Mouse (Mus musculus) heart, embryonic 12.5 days (tissue): ENCODE data around the gene Gga3. TPM values are rescaled to one million over a fixed set of nuclear protein-coding genes. Genes with fewer than 3 reads are reported as not detected.

Source experiments
- ATAC-seq: fragments of 200-750 bp; cut with Nextera tagmentation; 2 replicates; pipeline ENCODE4 v1.8.0; 2017; ENCODE audit warnings: moderate TSS enrichment, moderate library complexity; ENCODE audit not compliant: insufficient number of reproducible peaks, low FRiP score
- H3K27ac ChIP-seq: fragments of 300-500 bp; sonication (generic); 2 replicates; pipeline ENCODE4 v1.5.1; 2016; ENCODE audit warnings: mild to moderate bottlenecking, moderate library complexity; ENCODE audit not compliant: poor library complexity, severe bottlenecking
- H3K27me3 ChIP-seq: fragments of 300-500 bp; sonication (generic); replicated peaks from 2 replicates; pipeline ENCODE4 v1.6.1; 2016; ENCODE audit warnings: mild to moderate bottlenecking, moderate library complexity
- H3K36me3 ChIP-seq: fragments of 300-500 bp; sonication (generic); 2 replicates; pipeline ENCODE4 v1.6.1; 2016; ENCODE audit warnings: mild to moderate bottlenecking, moderate library complexity
- H3K4me1 ChIP-seq: fragments of 300-500 bp; sonication (generic); replicated peaks from 2 replicates; pipeline ENCODE4 v1.6.1; 2016; ENCODE audit warnings: mild to moderate bottlenecking
- H3K4me2 ChIP-seq: fragments of 300-500 bp; sonication (generic); 2 replicates; pipeline ENCODE4 v1.6.1; 2016; ENCODE audit warnings: mild to moderate bottlenecking, moderate library complexity
- H3K4me3 ChIP-seq: fragments of 300-500 bp; sonication (generic); 2 replicates; pipeline ENCODE4 v1.5.1; 2016; ENCODE audit warnings: mild to moderate bottlenecking
- H3K9ac ChIP-seq: fragments of 300-500 bp; sonication (generic); 2 replicates; pipeline ENCODE4 v1.6.1; 2016; ENCODE audit warnings: mild to moderate bottlenecking, moderate library complexity
- H3K9me3 ChIP-seq: fragments of 300-500 bp; sonication (generic); replicated peaks from 2 replicates; pipeline ENCODE4 v1.6.1; 2016; ENCODE audit warnings: mild to moderate bottlenecking, moderate library complexity
- WGBS: fragments of 180-500 bp; shearing (Covaris S2); methylation state at CpG from one replicate; pipeline ENCODE4 v1.1.7; 2016; 5-methylcytosine and 5-hydroxymethylcytosine counted together
- polyA plus RNA-seq: library from polyadenylated mRNA; unstranded; fragments of >200 nt; fragmentation: Nextera tagmentation; extraction: Ambion mirVana; gene quantifications from 2 replicates; pipeline ENCODE4 v1.2.1, GENCODE M21; 2016

The Gga3 gene
- polyA plus RNA-seq, 1 experiment from 2014 or later, result 21.9 TPM

GRCm38 (mm10) chr11:115587984-115588383 lies 15.9 kb downstream of the Gga3 start:
- Histone ChIP-seq H3K4me2 (no peak overlapping the region), H3K9me3 (no peaks in the 10 kb centered on the region), H3K9ac (no peak overlapping the region), H3K4me1 (no peaks in the 10 kb centered on the region), H3K4me3 (no peak overlapping the region), H3K36me3 (peaks cover 94% of the 10 kb centered on the region), H3K27me3 (no peaks in the 10 kb centered on the region), H3K27ac (no peak overlapping the region)
- 86% methylated on average over 9 of the region's 9 CpGs for WGBS
- no peak for ATAC-seq

GRCm38 (mm10) chr11:115586403-115586802 lies 17.4 kb downstream of the Gga3 start:
- no peaks in the 10 kb centered on the region for H3K4me1 ChIP-seq

GRCm38 (mm10) chr11:115585573-115586100 lies 18.2 kb downstream of the Gga3 start:
- WGBS, result 90% methylated on average over 7 of the region's 7 CpGs
- ATAC-seq, result no peak
- H3K4me1 ChIP-seq, result no peaks in the 10 kb centered on the region
- no peaks in the 10 kb centered on the region for H3K9me3 ChIP-seq
- no peak overlapping the region for H3K4me3 ChIP-seq
- peaks cover 96% of the 10 kb centered on the region for H3K36me3 ChIP-seq
- no peak overlapping the region for H3K4me2 ChIP-seq
- no peak overlapping the region for H3K9ac ChIP-seq
- H3K27ac ChIP-seq, result no peak overlapping the region
- no peaks in the 10 kb centered on the region for H3K27me3 ChIP-seq

More at GRCm38 (mm10) chr11:115586403-115586802, 17.4 kb downstream of the Gga3 start:
- no peak for ATAC-seq
- Histone ChIP-seq H3K9ac (no peak overlapping the region), H3K27ac (no peak overlapping the region), H3K4me3 (no peak overlapping the region), H3K27me3 (no peaks in the 10 kb centered on the region), H3K4me2 (no peak overlapping the region), H3K36me3 (peaks cover 96% of the 10 kb centered on the region), H3K9me3 (no peaks in the 10 kb centered on the region)
- 88% methylated on average over 9 of the region's 9 CpGs for WGBS

DNA sequence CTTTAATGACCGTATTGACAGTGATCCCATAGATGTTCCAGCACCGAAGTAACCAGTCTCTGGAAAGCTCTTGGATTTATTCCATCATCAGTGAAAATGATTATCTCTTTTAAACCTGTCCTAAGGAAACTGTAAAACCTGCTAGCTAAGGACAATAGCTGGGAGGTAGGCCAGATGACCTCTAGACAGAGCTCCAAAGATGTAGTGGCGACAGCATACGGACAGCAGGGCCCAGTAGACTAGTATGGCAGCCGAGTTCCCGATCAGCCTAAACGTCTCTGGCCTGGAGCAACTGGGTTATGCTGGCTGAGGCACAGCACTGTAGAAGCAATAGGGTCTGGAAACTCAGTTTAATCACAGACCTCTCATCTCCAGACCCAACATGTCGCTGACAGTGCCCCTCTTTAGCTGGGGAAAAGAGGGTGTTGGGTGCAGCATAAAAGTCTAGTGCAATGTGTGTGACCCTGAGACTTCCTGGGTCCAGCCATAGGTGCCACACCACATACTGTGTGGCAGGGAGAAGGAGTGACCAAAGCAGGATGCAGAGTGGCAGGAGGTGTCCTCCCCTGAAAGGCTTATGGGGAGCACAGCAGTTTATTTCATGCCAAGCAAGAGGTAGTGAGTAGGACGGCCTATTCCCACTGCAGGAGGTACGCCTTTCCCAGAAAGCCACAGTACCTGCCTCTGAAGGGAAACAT lies 19.3 kb downstream of the Gga3 start:
- Histone ChIP-seq H3K4me3 (no peak overlapping the region), H3K36me3 (peaks cover 94% of the 10 kb centered on the region), H3K9me3 (no peaks in the 10 kb centered on the region), H3K4me2 (no peak overlapping the region), H3K27me3 (no peaks in the 10 kb centered on the region), H3K4me1 (no peaks in the 10 kb centered on the region), H3K9ac (no peak overlapping the region), H3K27ac (no peak overlapping the region)
- 85% methylated on average over 10 of the region's 10 CpGs for whole genome bisulfite sequencing
- ATAC-seq, result no peak

DNA sequence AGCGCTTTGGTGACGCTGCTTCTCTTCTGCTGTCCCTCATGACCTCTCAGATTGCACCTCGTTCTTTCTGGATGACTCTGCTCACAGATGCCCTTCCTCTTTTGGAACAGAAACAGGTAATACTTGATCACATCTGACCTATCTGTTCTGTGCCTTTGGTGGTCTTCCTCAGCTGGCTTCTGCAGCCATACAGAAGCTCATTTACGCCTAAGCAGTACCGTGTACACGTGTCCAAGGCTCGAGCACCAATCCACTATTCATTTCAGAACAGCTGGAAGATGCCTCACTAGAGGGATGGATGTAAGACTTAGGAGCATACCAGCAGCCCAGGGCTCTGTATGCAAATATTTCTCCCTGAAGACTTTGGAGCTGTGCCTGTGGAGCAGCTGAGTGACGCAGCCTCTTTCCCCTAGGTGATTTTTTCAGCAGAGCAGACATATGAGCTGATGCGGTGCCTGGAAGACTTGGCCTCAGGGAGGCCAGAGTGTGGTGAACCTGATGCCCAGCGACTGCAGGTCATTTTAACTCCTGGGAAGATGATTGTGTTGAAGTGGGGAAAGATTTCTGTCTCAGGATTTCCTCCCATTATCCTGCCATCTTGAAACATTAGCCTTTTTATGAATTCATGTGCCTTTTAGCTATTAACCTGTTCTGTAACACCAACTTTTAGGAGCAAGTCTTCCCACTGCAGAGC lies 20.8 kb downstream of the Gga3 start:
- Histone ChIP-seq H3K4me1 (no peaks in the 10 kb centered on the region), H3K9ac (no peak overlapping the region), H3K36me3 (peaks cover 98% of the 10 kb centered on the region), H3K9me3 (no peaks in the 10 kb centered on the region), H3K4me3 (no peak overlapping the region), H3K27me3 (no peaks in the 10 kb centered on the region), H3K4me2 (no peak overlapping the region), H3K27ac (no peak overlapping the region)
- 82% methylated on average over 10 of the region's 10 CpGs for WGBS
- ATAC-seq, result no peak

GRCm38 (mm10) chr11:115579080-115579479 lies 24.8 kb downstream of the Gga3 start:
- no peak overlapping the region for H3K4me3 ChIP-seq
- peaks cover 76% of the 10 kb centered on the region for H3K36me3 ChIP-seq
- no peaks in the 10 kb centered on the region for H3K9me3 ChIP-seq
- no peak overlapping the region for H3K4me2 ChIP-seq
- ATAC-seq, result no peak
- H3K27ac ChIP-seq, result no peak overlapping the region
- H3K4me1 ChIP-seq, result no peaks in the 10 kb centered on the region
- no peak overlapping the region for H3K9ac ChIP-seq
- H3K27me3 ChIP-seq, result no peaks in the 10 kb centered on the region

GRCm38 (mm10) chr11:115564961-115565360 lies 38.9 kb downstream of the Gga3 start:
- Histone ChIP-seq H3K4me2 (peak overlapping the region; percentile 82), H3K9me3 (no peaks in the 10 kb centered on the region), H3K4me1 (peaks cover 9% of the 10 kb centered on the region), H3K27ac (no peak overlapping the region), H3K9ac (peak overlapping the region; percentile 80), H3K4me3 (peak overlapping the region; percentile 90), H3K36me3 (peaks cover 43% of the 10 kb centered on the region), H3K27me3 (no peaks in the 10 kb centered on the region)
- WGBS, result 17% methylated on average over 7 of the region's 7 CpGs
- no peak for ATAC-seq

DNA sequence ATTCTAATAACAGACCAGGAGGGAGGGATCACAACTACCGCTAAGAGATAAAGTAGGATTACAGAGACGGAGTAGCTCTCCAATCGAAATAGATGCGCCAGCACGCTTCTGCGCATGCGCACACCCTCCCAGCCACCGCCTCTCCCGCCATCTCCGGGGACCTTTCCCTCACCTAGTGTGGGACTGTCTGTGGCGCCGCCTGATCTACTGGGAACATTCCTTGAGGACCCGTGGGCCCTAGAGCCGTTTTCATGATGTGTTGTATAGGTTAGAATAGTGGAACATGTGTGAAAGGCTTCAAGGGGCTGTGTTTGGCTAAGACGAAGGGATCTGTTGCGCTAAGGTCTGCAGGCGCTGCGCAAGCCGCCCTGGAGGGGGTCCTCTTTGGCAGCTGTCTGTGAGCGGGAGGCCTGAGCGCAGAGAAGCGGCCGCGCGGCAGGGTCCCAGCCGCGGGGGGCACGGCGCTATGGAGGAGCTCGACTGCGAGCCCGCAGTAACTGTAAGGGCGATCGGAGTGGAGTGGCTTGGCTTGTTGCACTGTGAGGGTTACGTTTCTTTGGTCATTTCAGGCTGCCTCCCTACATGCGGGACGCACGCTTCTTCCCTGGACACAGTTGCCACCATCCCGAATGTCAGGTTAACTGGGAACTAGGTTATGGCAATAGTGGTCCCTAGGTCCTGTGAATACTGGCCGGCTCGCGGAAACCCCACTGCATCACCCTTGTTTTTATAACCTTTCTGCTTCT lies 39.6 kb downstream of the Gga3 start, which contains the start of gene Nup85:
Nup85 (plus strand) TSS at position 371 of the 746 bp plus-strand sequence.
- WGBS, result under 1% methylated on average over 42 of the region's 42 CpGs
- H3K4me2 ChIP-seq, result peak within 1 kb of the TSS; percentile 82
- H3K9ac ChIP-seq, result peak within 1 kb of the TSS; percentile 80
- peaks cover 9% of the 10 kb centered on the region for H3K4me1 ChIP-seq
- H3K9me3 ChIP-seq, result no peaks in the 10 kb centered on the region
- H3K27me3 ChIP-seq, result no peaks in the 10 kb centered on the region
- peak within 1 kb of the TSS; percentile 61 for H3K27ac ChIP-seq
- H3K36me3 ChIP-seq, result peaks cover 36% of the 10 kb centered on the region
- peak; percentile 90 for ATAC-seq
- peak within 1 kb of the TSS; percentile 90 for H3K4me3 ChIP-seq

DNA sequence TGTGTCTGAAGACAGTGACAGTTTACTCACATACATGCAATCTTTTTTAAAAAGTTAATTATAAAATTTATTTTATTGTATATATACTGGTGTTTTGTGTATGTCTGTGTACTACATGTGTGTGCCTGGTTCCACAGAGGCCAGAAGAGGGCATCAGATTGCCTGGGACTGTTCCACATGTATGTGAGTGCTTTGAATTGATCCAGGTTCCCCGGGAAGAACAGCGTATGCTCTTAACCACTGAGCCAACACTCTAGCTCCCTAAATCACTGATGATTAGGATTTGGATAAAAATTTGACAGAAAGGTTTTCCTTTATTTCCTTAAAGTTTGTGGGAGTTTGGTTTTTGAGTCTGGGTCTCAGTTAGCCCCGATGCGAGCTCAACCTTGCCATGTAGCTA lies 40.4 kb downstream of the Gga3 start:
- no peak for ATAC-seq
- Histone ChIP-seq H3K9ac (peak overlapping the region; percentile 80), H3K4me3 (peak overlapping the region; percentile 90), H3K27me3 (no peaks in the 10 kb centered on the region), H3K27ac (0 out of 2 replicates have a peak overlapping the region, but pooled peaks have one; percentile 61), H3K36me3 (peaks cover 28% of the 10 kb centered on the region), H3K4me1 (peaks cover 9% of the 10 kb centered on the region), H3K9me3 (no peaks in the 10 kb centered on the region), H3K4me2 (peak overlapping the region; percentile 82)
- 37% methylated on average over 4 of the region's 4 CpGs for WGBS

DNA sequence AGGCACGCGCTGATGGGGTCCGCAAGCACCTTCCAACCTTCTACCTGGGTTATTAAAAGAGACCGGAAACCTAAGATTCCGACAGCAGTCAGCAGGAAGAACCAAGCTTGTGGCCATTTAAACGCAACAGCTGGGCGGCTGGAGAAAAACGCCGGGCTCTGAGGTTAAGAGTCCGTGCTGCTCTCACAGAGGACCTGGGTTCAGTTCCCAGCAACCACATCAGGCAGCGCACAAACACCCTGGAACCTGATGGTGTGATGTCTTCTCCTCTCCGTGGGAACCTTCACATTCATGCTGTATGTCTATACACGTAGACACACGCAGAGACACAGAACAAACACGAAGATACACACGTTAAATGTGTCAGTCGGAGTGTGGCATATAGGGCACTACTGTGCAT lies 48.1 kb downstream of the Gga3 start:
- no peak overlapping the region for H3K27ac ChIP-seq
- 72% methylated on average over 17 of the region's 17 CpGs for WGBS
- H3K27me3 ChIP-seq, result no peaks in the 10 kb centered on the region
- H3K4me2 ChIP-seq, result no peak overlapping the region
- no peaks in the 10 kb centered on the region for H3K4me1 ChIP-seq
- no peaks in the 10 kb centered on the region for H3K36me3 ChIP-seq
- no peak overlapping the region for H3K9ac ChIP-seq
- H3K4me3 ChIP-seq, result no peak overlapping the region
- no peak for ATAC-seq
- no peaks in the 10 kb centered on the region for H3K9me3 ChIP-seq

DNA sequence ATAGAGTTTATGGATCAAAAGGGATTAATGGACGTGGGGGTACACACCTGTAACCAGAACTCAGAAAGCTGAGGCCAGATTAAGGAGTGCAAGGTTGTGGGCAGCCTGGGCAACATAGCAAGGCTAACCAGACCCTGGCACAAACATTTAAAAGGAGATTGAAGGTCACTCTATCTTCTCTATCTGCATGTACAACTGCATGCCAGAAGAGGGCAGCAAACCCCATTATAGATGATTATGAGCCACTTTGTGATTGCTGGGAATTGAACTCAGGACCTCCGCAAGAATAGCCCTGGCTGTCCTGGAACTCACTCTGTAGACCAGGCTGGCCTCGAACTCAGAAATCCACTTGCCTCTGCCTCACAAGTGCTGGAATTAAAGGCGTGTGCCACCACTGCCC lies 51.1 kb downstream of the Gga3 start:
- WGBS, result 58% methylated on average over 4 of the region's 4 CpGs
- no peak for ATAC-seq
- H3K36me3 ChIP-seq, result no peaks in the 10 kb centered on the region
- no peaks in the 10 kb centered on the region for H3K27me3 ChIP-seq
- no peaks in the 10 kb centered on the region for H3K4me1 ChIP-seq
- H3K4me3 ChIP-seq, result no peak overlapping the region
- H3K9ac ChIP-seq, result no peak overlapping the region
- no peak overlapping the region for H3K27ac ChIP-seq
- H3K4me2 ChIP-seq, result no peak overlapping the region
- H3K9me3 ChIP-seq, result no peaks in the 10 kb centered on the region; the same call in 1 of the 2 replicates
